Mouse (Mus musculus) kidney, postnatal 36 days (tissue): ENCODE data around the gene Ctnnal1.
A peak's percentile ranks its signal among the peaks of the same experiment; 100 is the strongest.
"Not testable (repeated sequence)": the region's sequence is repeated elsewhere in the genome, so short reads cannot be mapped to it uniquely, and the experiment has no call there.

Experiments used
- DNase-seq, 2 experiments: peaks; one replicate each; pipeline ENCODE4 v3.0.0; 2021 to 2022; ENCODE audit warnings: mixed read lengths in 2 of 2

Ctnnal1 gene

DNA sequence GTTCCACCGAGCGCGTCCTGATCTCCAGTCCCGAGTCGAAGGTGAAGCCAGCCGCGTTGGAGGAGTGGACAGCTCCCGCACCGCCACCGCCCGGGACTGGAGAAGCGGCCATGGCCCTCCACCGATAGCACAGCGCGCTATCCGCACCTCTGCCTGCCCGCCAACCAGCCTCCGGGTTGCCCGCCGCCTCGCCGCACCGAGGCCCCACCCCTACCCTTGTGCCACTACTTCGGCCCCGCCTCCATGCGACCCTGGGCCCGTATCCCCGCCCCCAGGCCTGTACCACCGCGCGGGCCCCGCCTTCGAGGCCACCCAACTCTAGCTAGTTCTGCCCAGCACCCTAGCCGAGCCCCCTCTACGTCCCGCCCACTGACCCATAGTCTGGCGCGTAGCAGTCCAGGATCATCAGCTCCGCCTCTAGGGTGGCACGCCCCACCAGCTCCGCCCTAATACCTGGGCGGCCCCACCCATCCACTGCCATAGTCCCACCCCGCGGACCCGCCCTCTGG, at the start of gene Ctnnal1:
Gene Ctnnal1 (minus strand): TSS at position 186 of the 509 bp plus-strand sequence.
- peak; percentile 97 for DNase-seq

DNA sequence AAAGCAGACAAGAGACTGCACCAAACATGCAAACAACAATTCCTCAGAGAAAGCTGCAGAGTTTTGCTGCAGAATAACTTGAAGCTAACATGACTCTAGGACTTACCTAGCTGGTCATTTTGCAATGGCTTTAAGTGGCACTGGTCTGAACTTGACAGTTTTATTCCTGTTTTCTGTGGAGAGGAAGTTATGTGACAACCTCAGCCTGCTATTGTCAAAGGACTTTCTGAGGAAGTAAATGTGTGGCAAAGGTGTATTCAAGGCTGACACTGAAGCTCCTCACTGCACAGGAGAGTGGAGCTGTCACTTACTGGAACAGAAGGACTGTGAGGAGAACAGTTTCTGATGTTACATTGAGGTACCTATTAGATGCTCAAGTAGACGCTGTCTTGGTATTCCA, 49.8 kb upstream of the Ctnnal1 start:
- DNase-seq, result no peak

DNA sequence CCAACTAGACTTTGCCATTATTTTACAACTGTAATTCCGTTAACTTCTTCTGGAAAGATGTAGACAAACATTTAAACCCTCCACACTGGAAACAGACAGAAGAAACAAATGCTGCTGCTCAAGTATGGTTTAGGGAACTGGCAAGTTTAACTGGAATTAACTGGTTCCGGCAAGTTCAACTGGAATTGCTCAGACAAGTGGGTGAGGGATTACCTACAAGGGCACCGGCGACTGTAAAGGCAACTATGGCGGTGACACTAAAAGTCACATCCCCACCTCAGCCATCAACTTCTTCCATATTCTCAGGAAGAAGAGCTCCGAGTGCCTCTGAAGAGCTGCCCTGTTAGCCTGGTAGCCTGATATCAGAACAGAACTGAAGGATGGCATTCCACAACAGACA, 49.4 kb upstream of the Ctnnal1 start:
- no peak for DNase-seq

DNA sequence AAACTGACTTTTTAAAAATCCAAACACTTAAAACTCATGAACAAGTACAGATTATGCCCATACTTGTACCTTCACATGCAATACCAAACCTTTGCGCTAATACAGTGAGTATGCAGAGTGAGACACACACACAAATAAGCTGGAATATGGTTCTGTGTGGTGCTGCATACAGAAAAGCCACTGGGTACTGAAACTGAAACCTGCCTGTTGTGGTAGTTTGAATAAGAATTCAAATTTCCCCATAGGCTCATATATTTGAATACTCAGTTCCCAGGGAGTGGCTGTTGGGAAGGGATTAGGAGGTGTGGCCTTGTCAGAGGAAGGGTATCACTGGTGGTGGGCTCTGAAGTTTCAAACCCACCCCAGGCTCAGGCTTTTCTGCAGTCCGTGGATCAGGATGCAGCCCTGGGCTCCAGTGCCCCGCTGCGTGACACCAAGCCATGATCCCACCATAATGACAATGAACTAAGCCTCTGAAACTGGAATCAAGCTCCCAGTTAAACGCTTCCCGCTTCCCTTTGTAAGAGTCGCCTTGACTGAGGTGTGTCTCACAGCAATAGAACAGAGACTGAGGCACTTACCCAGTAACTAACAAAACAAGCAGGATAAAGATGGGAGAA, 47.5 kb upstream of the Ctnnal1 start:
- no peak for DNase-seq

DNA sequence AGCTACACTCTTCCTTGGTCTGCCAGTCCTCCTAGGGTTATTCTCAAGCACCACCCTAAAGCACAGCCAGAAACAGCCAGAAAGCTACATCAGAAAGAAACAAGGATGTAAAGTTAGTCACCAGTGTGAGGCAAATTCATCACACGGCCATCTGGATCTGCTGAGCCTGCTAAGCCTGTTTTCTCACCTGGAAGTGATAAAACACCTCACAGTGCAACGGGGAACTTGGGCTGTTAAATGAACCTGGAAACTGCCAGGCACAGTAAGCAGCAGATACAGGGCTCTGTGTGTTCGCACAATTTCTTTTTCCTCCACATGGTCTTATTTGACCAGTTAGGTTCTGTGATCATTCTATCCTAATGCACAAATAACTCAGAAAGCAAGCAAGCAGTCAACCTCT, 44.6 kb upstream of the Ctnnal1 start:
- no peak for DNase-seq

DNA sequence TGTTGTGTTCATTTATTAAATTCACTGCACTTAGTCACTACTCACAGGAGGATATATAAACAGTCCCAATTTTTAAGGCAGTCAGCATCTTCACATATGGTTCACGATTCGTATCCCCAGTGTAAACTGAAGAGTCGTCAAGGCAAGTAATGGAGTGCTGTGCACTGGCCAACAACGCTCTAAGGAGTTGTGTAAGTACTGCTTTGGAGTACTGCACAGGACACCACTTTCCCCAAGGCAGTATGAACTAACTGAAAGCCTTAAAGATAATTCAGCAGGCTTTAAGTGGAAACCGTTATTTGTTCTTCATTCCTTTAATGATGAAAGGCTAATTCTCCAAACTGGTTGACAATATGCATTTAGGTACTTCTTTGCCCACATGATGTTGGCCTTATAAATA, 42.7 kb upstream of the Ctnnal1 start:
- no peak for DNase-seq

DNA sequence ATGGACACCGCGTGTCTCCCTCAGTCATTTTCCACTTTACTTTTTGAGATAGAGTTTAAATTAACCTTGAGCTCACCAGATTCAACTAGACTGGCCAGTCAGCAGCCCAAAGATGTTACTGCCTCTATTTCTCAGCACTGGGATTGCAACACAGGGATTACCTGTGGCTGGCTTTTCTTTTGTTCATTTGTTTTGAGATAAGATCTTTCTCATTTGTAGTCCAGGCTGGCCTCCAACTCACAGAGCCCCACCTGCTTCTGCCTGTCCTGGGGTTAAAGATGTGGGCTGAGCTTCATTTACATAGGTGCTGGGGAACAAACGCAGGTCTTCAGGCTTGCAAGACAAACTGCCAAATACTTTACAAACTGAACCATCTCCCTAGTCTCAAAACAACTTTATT, 41.9 kb upstream of the Ctnnal1 start:
- no peak for DNase-seq

DNA sequence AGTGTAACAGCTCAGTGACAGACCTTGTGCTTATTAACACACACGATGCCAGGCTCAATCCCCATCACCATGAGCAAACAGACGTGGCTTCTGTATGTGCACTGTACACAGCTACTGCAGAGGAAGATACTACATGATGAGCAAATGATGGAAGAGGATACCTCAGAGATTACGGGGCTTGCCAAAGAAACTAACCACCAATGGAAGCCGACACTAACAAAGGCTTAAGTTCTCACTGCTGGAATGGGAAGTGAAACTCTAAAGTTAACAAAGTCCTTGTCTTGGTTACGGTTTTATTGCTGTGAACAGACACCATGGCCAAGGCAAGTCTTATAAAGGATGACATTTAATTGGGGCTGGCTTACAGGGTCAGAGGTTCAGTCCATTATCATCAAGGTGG, 40.5 kb upstream of the Ctnnal1 start:
- no peak for DNase-seq

DNA sequence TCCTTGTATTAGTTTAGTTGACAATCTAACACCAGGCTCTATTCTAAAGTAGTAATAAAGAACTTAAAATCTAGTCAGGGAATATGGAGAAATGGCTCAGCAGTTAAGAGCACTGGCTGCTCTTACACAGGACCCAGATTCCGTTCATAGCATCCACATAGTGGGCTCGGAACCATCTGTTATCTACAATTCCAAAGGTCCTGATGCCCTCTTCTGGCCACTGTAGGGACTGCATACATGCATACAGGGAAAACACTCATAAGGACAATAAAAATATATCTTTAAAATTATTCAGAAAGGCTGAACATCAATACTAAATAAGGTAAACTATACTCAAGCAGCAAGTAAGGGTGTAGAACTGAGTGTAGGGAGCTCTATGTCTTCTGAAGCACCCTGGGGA, 36.7 kb upstream of the Ctnnal1 start:
- peak in 1 of 2 experiments; percentile 57 for DNase-seq

DNA sequence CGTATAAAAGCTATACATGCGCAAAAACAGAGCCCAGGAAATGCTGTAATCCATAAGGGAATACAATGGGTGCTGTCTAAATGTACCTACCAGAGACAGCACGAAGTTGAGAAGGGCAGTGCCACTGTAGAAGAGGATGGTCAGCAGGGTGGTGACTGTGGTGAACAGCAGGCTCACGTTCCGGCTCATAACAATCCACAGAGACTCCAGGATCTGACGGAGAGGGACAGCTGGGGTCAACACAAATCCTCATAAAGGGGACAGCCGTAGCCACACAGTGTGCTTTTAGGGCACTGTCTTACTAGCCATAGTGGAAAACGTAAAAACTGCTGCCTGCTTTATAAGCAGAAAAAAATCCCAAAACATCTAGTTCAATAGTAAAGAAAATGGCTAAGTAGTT, 34.2 kb upstream of the Ctnnal1 start:
- DNase-seq, result no peak

DNA sequence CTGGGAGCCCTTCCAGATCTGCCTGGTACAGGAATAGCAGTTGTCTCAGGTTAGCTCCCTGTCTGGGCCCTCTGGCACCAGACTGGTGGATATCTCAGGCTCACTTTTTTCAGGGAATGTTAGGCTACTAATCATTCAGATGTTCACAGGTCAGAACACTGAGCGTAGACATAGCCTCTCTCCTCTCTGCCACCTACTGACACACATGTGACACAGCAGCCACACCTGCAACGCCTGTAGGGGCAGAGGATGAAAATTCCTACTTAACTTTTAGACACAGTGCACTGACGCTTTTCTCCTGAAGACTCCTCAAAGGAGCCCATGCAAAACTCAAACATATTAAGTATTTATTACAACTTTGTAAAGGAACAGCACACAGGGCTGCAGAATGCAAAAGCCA, 32.5 kb upstream of the Ctnnal1 start:
- no peak for DNase-seq

DNA sequence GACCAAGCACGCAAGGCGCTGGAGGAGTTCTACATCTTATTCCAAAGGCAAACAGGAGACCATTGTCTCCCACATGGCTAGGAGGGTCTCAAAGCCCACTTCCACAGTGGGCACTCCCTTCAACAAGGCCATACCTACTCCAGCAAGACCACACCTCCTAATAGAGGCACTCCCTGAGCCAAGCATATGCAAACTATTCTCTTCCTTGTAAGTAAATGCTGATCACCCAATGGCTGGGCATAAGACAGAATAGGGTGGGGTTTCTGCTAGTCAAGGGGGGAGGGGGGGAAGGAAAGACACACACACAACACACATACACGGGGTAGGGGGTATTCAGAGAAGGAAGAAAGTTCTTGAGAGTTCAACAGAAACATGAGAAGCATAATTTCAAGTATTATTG, 29.2 kb upstream of the Ctnnal1 start:
- DNase-seq, result no peak

DNA sequence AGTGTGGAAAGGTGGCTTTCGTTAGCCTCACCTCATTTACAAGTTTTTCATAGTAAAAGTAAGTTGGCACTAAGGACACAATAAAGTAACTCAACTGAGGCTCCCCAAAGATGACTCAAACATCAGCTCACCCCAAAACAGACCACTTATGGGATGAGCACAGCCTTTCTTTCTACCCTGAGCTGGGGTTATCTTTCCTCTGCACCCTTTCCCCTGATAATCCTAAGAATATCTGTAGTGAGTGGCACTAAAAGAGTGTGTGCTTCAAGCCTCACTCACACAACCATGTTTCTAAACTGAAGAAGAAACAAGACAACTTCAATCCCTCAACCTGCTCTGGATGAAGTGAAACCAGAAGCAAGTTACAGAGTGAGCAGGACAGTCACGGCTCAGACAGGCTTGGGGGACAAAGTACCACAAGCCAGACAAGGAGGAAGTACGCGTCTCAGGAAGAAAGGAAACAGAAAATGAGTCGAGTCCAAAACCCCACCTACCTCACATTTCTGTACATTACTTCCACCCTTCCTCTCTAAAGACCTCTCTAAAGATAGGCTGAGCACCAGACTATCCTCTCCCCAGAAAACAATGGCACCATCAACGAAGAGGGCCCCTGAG, 27.6 kb upstream of the Ctnnal1 start:
- no peak for DNase-seq

DNA sequence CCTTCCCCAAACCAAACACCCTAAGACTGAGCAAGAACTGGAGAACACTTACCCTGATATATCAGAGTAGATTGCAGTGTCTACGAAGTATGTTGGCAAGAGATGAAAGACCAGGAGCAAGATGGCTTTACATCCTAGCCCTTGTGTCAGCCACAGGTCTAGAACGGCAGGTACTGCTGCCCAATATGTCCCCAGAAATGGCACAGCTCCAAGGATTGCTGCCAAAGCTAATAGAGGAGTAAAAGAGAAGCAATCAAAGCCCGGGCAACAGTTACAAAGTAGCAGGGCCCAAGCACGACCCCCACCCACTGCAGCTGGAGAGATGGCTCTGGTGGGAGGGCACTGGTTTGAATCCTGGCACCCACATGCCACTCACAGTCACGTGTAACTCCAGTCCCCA, 23.5 kb upstream of the Ctnnal1 start:
- DNase-seq, result peak in 1 of 2 experiments; percentile 48

DNA sequence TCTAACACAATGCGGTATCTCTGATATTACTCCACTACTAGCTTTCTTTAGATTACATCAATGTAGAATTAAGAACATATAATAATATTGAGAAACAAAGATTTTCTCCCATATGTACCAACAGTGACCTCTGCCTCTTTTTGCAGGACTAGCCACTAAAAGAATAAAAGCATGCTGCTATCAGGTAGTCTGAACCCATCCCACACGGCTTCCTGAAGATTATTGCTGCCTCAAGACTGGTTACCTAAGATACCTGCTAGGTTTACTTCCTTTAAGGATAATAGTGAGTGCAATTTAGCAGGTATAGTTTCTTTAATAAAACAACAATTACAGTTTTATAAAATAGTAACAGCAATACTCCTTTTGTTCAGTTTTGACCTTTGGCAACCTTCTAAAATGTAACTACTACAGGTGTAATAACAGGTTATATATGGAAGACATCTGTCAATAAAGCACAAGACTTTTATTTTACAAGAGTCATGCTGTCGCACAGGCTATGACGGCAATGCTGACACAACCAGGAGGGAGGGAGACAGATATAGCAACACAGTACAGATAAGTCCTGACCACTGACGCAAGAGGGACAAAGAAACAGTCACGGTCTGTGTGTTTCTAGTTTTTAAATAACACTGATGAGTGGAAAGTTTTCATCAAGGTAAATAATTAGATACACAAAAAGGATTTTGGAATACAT, 21.4 kb upstream of the Ctnnal1 start:
- DNase-seq, result no peak

DNA sequence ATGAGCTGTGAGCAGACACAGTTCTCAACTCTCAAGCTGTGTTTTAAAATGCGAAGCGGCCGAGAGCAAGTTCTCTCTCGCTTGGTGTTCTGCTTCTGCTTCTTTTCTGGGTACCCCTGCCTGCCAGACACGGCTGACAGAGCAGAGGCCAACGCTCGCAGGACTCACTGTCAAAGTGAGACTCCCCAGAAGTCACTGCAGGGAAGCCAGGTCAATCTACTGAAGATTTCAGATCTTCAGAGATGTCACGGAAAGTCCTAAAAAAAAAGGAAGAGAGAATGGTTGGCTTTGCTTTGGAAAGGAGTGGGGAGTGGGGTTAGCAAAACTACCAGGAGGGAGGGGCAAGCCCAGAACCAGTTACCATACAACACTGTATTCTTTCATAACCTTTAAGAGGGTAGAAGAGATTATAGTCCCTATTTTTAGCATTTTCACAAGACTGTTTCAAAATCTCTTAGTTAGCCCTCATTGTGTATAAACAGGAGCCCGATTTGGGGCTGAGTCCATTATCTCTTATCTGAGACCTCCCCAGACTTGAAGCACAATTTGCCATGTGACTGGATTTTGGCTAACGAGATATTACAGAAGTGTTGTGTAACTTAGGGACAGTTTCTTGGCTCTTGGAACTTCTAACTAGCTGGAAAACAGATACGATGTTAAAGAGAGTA, 15.2 kb upstream of the Ctnnal1 start:
- DNase-seq, result no peak

DNA sequence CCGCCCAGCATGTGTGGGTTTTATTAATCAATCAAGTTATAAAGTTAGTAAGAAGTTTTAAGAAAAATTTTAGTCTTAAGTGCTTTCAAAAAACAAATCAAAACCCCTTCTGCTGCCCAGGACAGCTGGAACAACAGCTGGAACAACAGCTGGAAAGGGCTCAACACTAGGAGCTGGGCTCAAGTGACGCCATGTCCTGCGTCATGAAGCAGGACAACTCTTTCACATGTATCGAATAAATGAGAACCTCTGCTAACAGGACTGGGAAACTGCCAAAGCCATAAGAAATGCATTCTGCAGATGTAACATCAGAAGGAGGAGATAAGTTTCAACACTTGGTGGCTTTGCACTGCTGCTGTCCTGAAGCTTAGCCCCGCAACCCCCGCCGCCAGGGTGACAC, 14.0 kb upstream of the Ctnnal1 start:
- DNase-seq, result no peak

DNA sequence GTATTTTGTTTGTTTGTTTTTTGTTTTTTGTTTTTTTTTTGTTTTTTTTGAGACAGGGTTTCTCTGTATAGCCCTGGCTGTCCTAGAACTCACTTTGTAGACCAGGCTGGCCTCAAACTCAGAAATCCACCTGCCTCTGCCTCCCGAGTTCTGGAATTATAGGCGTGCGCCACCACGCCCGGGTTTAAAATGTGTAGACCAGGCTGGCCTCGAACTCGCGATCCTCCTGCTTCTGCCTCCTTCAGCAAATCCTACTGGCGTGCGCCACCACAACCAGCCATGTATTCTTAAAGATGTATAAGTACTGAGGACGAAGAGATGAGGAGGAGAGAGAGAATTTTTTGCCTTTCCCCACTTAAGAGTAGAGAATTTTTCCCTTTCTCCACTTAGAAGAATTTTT, 5.6 kb upstream of the Ctnnal1 start:
- DNase-seq, result not testable (repeated sequence)

DNA sequence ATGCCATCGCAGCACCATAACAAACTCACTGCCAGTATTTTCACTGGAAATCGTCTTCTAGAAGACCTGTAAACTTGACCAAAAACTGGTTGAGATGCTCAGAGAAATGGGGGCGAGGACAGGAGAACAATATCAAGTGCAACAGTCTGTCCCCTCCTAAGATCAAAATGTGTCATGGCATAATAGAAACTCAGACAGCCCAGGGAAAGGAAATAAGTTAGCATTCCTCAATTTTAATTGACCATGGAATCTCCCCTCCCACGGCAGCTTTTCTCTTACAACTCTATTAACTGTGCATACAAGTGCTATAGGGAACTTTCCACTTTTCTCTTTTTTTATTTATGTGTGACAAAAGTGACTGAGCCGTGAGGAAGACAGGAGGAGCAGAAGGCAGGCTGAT, 2.8 kb upstream of the Ctnnal1 start:
- DNase-seq, result no peak

DNA sequence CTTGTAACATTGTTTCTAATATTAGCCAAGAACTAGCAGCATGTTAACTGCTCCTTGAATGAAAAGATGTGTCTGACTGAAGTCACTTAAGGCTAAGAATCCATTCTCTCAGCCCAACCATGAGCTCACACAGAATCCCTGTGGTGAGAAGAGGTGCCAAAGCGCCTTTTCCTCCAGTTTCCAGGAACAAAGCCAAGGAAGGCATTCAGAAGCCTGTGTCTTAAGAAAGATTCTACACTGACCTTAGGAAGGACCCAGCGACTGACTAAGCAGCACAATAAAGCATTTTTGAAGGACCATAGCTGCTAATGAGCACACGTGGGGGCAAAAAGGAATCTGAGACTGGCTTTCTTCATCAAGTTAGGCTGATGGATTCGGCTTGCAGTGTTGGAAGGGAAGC, 983 bp upstream of the Ctnnal1 start:
- peak; percentile 14 to 27 for DNase-seq

DNA sequence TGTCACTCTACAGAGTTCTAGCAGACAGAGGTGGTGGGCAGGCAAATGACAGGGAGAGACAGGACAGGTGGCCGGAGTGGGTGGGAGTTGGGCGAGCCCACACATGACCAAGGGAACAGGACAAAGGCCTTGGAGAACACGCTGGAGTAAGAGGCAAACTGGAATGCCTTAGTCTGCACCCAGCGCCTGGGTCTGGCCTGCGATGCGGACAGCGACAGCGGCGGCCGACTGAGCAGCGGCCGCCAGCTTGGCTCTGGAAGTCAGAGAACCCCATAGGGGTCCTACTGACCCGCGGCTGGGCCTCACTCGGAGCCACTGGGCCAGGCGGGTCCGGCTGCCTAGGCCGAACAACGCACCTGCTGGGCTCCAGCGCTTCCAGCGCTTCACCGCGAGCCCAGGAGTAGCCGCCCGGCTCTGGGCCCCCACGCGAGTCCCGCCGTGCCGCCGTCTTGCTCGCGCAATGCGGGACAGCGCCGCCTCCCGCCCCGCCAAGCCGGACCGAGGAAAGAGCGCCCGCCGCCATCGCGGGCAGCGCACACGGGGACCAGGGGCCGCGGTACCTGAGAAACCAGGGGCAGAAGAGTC, 479 bp downstream of the Ctnnal1 start:
- DNase-seq, result peak in 1 of 2 experiments; percentile 26

DNA sequence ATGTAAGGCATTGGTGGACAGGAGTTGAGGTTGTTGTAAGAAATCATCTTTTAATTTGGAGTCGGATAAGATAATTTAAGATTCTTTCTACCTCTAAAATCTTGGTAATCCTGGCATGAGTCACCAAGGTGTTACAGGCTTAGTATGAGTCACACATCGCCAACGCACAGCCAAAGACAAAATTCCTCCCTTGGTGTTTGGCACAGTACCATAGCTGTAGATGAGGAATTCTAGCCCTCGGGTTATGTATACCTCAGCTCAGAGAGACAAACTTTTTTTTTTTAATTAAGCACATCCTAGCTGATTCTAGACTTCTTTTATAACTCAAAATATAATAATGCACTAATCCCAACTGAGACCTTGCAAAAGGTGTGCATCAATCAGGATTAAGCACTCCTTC, 972 bp downstream of the Ctnnal1 start:
- DNase-seq, result no peak

DNA sequence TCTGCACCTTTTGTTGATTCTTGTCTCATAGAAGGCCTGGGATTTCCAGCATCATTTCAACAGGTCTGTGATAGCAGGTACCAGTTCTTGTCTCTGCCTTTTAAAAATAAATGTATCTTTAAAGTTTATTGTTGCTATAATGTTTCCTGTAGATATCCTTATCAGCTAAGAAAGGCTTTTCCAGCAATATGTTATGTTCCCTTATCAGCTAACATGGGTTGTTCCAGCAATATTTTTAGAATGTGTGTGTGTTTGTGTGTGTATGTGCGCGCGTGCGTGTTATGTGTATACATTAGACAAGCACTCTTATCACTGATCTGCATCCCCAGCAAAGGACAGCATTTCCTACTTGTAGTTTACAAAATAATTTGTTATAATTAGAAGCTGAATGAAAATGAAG, 3.4 kb downstream of the Ctnnal1 start:
- DNase-seq, result no peak
